Mouse (Mus musculus) heart, embryonic 16.5 days (tissue): ENCODE results near the gene Arhgap24. TPM values are rescaled to one million over a fixed set of nuclear protein-coding genes. Genes with fewer than 3 reads are reported as not detected.

ENCODE experiments used
- ATAC-seq: fragments of 200-750 bp; cut with Nextera tagmentation; replicated peaks from 2 replicates; pipeline ENCODE4 v1.8.0; 2017; ENCODE audit warnings: moderate number of reproducible peaks; ENCODE audit not compliant: insufficient read depth, low FRiP score; ENCODE audit errors: extremely low read depth
- H3K27ac ChIP-seq: fragments of 300-500 bp; sonication (generic); 2 replicates; pipeline ENCODE4 v1.5.1; 2014; ENCODE audit warnings: mild to moderate bottlenecking, low read length, control low read depth, moderate library complexity
- H3K27me3 ChIP-seq: fragments of 300-500 bp; sonication (generic); 2 replicates; pipeline ENCODE4 v1.6.1; 2014; ENCODE audit warnings: low read length, mixed read lengths; ENCODE audit not compliant: control insufficient read depth, insufficient read depth
- H3K36me3 ChIP-seq: fragments of 300-500 bp; sonication (generic); 2 replicates; pipeline ENCODE4 v1.6.1; 2014; ENCODE audit not compliant: control insufficient read depth, insufficient read depth
- H3K4me1 ChIP-seq: fragments of 300-500 bp; sonication (generic); 2 replicates; pipeline ENCODE4 v1.6.1; 2014; ENCODE audit warnings: low read length, mixed read lengths; ENCODE audit not compliant: control insufficient read depth, insufficient read depth
- H3K4me2 ChIP-seq: fragments of 300-500 bp; sonication (generic); 2 replicates; pipeline ENCODE4 v1.6.1; 2014; ENCODE audit warnings: low read depth, mild to moderate bottlenecking, control low read depth, low read length
- H3K4me3 ChIP-seq: fragments of 300-500 bp; sonication (generic); 2 replicates; pipeline ENCODE4 v1.5.1; 2014; ENCODE audit warnings: mild to moderate bottlenecking, control low read depth, low read length
- H3K9ac ChIP-seq: fragments of 300-500 bp; sonication (generic); 2 replicates; pipeline ENCODE4 v1.6.1; 2014; ENCODE audit warnings: low read length, control low read depth
- H3K9me3 ChIP-seq: fragments of 300-500 bp; sonication (generic); replicated peaks from 2 replicates; pipeline ENCODE4 v1.6.1; 2016; ENCODE audit warnings: low read length; ENCODE audit not compliant: control insufficient read depth
- whole genome bisulfite sequencing: fragments of 180-500 bp; shearing (Covaris S2); extraction: QIAGEN DNeasy Blood & Tissue Kit; methylation state at CpG from one replicate; pipeline ENCODE4 v1.1.7; 2014; 5-methylcytosine and 5-hydroxymethylcytosine counted together
- polyA plus RNA-seq: library from polyadenylated mRNA; unstranded; fragments of >200 nt; fragmentation: Nextera tagmentation; extraction: Ambion mirVana; gene quantifications from 2 replicates; pipeline ENCODE4 v1.2.1, GENCODE M21; 2015

Gene Arhgap24
- polyA plus RNA-seq, 1 experiment from 2014 or later, result 18.2 TPM

- ATAC-seq, result no peak
- no peak overlapping the region for H3K4me3 ChIP-seq
- H3K27ac ChIP-seq, result no peak overlapping the region
- H3K27me3 ChIP-seq, result no peaks in the 10 kb centered on the region
- WGBS, result 60% methylated on average over 16 of the region's 16 CpGs
- H3K9ac ChIP-seq, result no peak overlapping the region
- no peaks in the 10 kb centered on the region for H3K9me3 ChIP-seq
- no peaks in the 10 kb centered on the region for H3K4me1 ChIP-seq
- peaks cover 1% of the 10 kb centered on the region; the same call in 1 of the 2 replicates for H3K36me3 ChIP-seq
- H3K4me2 ChIP-seq, result peak overlapping the region; percentile 24; the same call in 1 of the 2 replicates
Observed at GRCm38 (mm10) chr5:102875628-102876027, 394.4 kb downstream of the Arhgap24 start.

GRCm38 (mm10) chr5:102888482-102889162 is 407.4 kb downstream of the Arhgap24 start:
- Histone ChIP-seq H3K36me3 (peaks cover 9% of the 10 kb centered on the region), H3K4me2 (no peak overlapping the region), H3K27ac (no peak overlapping the region), H3K9me3 (no peaks in the 10 kb centered on the region), H3K9ac (no peak overlapping the region), H3K27me3 (no peaks in the 10 kb centered on the region), H3K4me3 (no peak overlapping the region), H3K4me1 (no peaks in the 10 kb centered on the region)
- ATAC-seq, result no peak
- WGBS, result 85% methylated on average over 14 of the region's 14 CpGs

GRCm38 (mm10) chr5:102889163-102889488 is 407.9 kb downstream of the Arhgap24 start:
- Histone ChIP-seq H3K4me2 (no peak overlapping the region), H3K27ac (no peak overlapping the region), H3K27me3 (no peaks in the 10 kb centered on the region), H3K36me3 (peaks cover 9% of the 10 kb centered on the region), H3K4me1 (no peaks in the 10 kb centered on the region), H3K9ac (no peak overlapping the region), H3K4me3 (no peak overlapping the region), H3K9me3 (no peaks in the 10 kb centered on the region)
- 85% methylated on average over 2 of the region's 2 CpGs for WGBS
- ATAC-seq, result no peak

GRCm38 (mm10) chr5:102892226-102892625 is 411.0 kb downstream of the Arhgap24 start:
- no peak overlapping the region for H3K27ac ChIP-seq
- 91% methylated on average over 11 of the region's 11 CpGs for WGBS
- H3K36me3 ChIP-seq, result peaks cover 9% of the 10 kb centered on the region
- no peaks in the 10 kb centered on the region for H3K9me3 ChIP-seq
- no peak overlapping the region for H3K9ac ChIP-seq
- no peaks in the 10 kb centered on the region for H3K4me1 ChIP-seq
- H3K4me3 ChIP-seq, result no peak overlapping the region
- no peak for ATAC-seq
- H3K4me2 ChIP-seq, result no peak overlapping the region
- no peaks in the 10 kb centered on the region for H3K27me3 ChIP-seq

- Histone ChIP-seq H3K4me3 (no peak overlapping the region), H3K36me3 (0 out of 2 replicates have a peak, but pooled peaks cover 2% of the 10 kb centered on the region), H3K27me3 (no peaks in the 10 kb centered on the region), H3K27ac (no peak overlapping the region), H3K4me1 (no peaks in the 10 kb centered on the region), H3K9ac (no peak overlapping the region), H3K4me2 (no peak overlapping the region), H3K9me3 (no peaks in the 10 kb centered on the region)
- WGBS, result 92% methylated on average over 4 of the region's 4 CpGs
- ATAC-seq, result no peak
Observed at GRCm38 (mm10) chr5:102898301-102898700, 417.1 kb downstream of the Arhgap24 start.

- H3K9ac ChIP-seq, result no peak overlapping the region
- H3K27me3 ChIP-seq, result no peaks in the 10 kb centered on the region
- no peaks in the 10 kb centered on the region for H3K9me3 ChIP-seq
- H3K4me1 ChIP-seq, result no peaks in the 10 kb centered on the region
- ATAC-seq, result no peak
- H3K4me2 ChIP-seq, result no peak overlapping the region
- no peak overlapping the region for H3K4me3 ChIP-seq
- 0 out of 2 replicates have a peak, but pooled peaks cover 2% of the 10 kb centered on the region for H3K36me3 ChIP-seq
- WGBS, result 75% methylated on average over 6 of the region's 6 CpGs
- no peak overlapping the region for H3K27ac ChIP-seq
Observed at GRCm38 (mm10) chr5:102899680-102900215, 418.6 kb downstream of the Arhgap24 start.

GRCm38 (mm10) chr5:102901176-102901575 is 420.0 kb downstream of the Arhgap24 start:
- Histone ChIP-seq H3K27ac (no peak overlapping the region), H3K4me3 (no peak overlapping the region), H3K4me1 (no peaks in the 10 kb centered on the region), H3K36me3 (0 out of 2 replicates have a peak, but pooled peaks cover 2% of the 10 kb centered on the region), H3K9me3 (no peaks in the 10 kb centered on the region), H3K9ac (no peak overlapping the region), H3K27me3 (no peaks in the 10 kb centered on the region), H3K4me2 (no peak overlapping the region)
- WGBS, result 61% methylated on average over 5 of the region's 5 CpGs
- ATAC-seq, result no peak

- H3K27me3 ChIP-seq, result no peaks in the 10 kb centered on the region
- no peaks in the 10 kb centered on the region for H3K9me3 ChIP-seq
- WGBS, result 75% methylated on average over 9 of the region's 9 CpGs
- H3K27ac ChIP-seq, result no peak overlapping the region
- H3K4me2 ChIP-seq, result no peak overlapping the region
- H3K36me3 ChIP-seq, result 0 out of 2 replicates have a peak, but pooled peaks cover under 1% of the 10 kb centered on the region
- no peak for ATAC-seq
- no peak overlapping the region for H3K4me3 ChIP-seq
- H3K9ac ChIP-seq, result no peak overlapping the region
- no peaks in the 10 kb centered on the region for H3K4me1 ChIP-seq
Observed at GRCm38 (mm10) chr5:102903487-102903886, 422.3 kb downstream of the Arhgap24 start.

- Histone ChIP-seq H3K9me3 (no peaks in the 10 kb centered on the region), H3K36me3 (no peaks in the 10 kb centered on the region), H3K4me3 (no peak overlapping the region), H3K9ac (no peak overlapping the region), H3K27me3 (no peaks in the 10 kb centered on the region), H3K27ac (no peak overlapping the region), H3K4me2 (no peak overlapping the region), H3K4me1 (no peaks in the 10 kb centered on the region)
- WGBS, result 76% methylated on average over 12 of the region's 12 CpGs
- no peak for ATAC-seq
Observed at GRCm38 (mm10) chr5:102904066-102904465, 422.9 kb downstream of the Arhgap24 start.
